10 mouse cellular contexts compared by ENCODE assay signal in the genomic region with DNA sequence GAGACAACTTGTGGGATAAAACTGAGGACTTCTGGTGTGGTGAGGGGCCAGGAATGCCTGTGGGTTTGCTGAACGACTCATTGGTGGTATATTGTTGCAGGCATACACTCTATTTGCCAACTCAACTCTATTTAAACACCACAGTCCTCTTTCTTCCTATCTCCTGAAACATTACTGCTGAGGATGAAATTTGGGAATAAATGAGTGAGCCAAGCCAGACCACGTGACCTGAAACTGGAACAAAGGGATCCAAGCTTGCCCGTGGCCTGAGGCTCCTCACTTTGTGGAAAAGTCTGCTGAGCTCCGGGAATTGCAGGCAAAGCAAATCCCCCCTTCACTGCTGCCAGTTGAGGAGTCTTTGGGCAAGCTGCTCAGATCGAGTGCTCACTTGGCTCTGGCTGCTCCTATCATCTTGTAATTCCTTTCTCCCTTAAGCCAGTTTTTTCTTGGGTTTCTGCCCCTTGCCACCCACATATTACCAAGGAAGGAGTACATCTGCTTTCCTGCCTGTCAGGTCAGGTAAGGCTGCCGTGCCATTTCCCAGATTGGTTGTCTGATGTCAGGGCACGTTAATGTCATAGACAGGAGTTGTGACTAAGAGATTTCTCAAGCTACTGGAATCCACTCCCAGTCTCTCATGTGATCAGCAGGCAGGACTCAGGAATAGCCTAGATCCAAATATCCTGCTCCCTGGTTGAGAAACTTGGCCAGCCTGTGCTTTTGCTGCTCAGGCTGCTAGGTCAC. TPM values are rescaled to one million over a fixed set of nuclear protein-coding genes. Genes with fewer than 3 reads are reported as not detected.
DNase-seq lines count a peak whose midpoint lies in the region; ATAC-seq and TF ChIP-seq lines count a peak whose summit lies in the region.
"Had no signal": no experiment of that assay in that cellular context is flagged by ENCODE, and none has a peak within 500 bp of the region (broad histone marks: within the 10 kb centered on the region; RNA-seq: fewer than 3 reads in every experiment).

No protein-coding gene starts in this region.

- H3K4me1 ChIP-seq in brown adipose tissue, adult 24 weeks (ENCODE audit: control insufficient read depth, insufficient read depth, insufficient read length, low read length), result no peaks in the 10 kb centered on the region
- no peaks in the 10 kb centered on the region for H3K4me1 ChIP-seq in liver, postnatal 0 days (ENCODE audit: insufficient read depth)
- H3K4me1 ChIP-seq: limb, embryonic 10.5 days; neural tube, embryonic 15.5 days had no signal

- no peak overlapping the region for H3K9ac ChIP-seq in liver, postnatal 0 days (replicated peaks)
- H3K9ac ChIP-seq: neural tube, embryonic 15.5 days had no signal

- no peak for TF ChIP-seq EP300 in liver, postnatal 0 days (IDR thresholded peaks at IDR 0.05; ENCODE audit: low read depth)

- TF ChIP-seq CTCF in liver, postnatal 0 days (IDR thresholded peaks at IDR 0.05; ENCODE audit: low read depth), result no peak

- peak; percentile 2 for DNase-seq in gastrocnemius, adult 18-20 months (ENCODE audit: low spot score)
- DNase-seq in gastrocnemius, postnatal 14 days, result no peak
- DNase-seq in 3T3-L1 (ENCODE audit: low read depth, low spot score), result peak; percentile 82
- peak; percentile 86 for DNase-seq in gonadal fat pad, adult 2 months (ENCODE audit: low read depth)
- no peak for DNase-seq in testis, postnatal 14 days (ENCODE audit: low spot score)
- DNase-seq in embryo, embryonic 10 days (ENCODE audit: low spot score), result no peak
- no peak for DNase-seq in liver, postnatal 0 days

- no peaks in the 10 kb centered on the region for H3K27me3 ChIP-seq in liver, postnatal 0 days (ENCODE audit: insufficient read depth, low read length)
- H3K27me3 ChIP-seq: neural tube, embryonic 15.5 days had no signal

- H3K9me3 ChIP-seq in liver, postnatal 0 days (ENCODE audit: low read length), result no peaks in the 10 kb centered on the region
- H3K9me3 ChIP-seq: limb, embryonic 10.5 days; neural tube, embryonic 15.5 days had no signal

- no peak for ATAC-seq in liver, postnatal 0 days

- intact Hi-C loops in gastrocnemius, postnatal 14 days (cut with DNase I; ENCODE audit: low total_unique reads), result no loop called here

- H3K4me2 ChIP-seq in liver, postnatal 0 days (ENCODE audit: low read depth, low read length), result no peak overlapping the region
- H3K4me2 ChIP-seq: neural tube, embryonic 15.5 days had no signal

- peak overlapping the region; percentile 34 for H3K4me3 ChIP-seq in brown adipose tissue, adult 24 weeks (ENCODE audit: insufficient read depth, low read depth, low read length)
- H3K4me3 ChIP-seq in liver, postnatal 0 days (ENCODE audit: low read depth, low read length), result no peak overlapping the region
- H3K4me3 ChIP-seq: limb, embryonic 10.5 days; neural tube, embryonic 15.5 days had no signal

- H3K36me3 ChIP-seq in liver, postnatal 0 days (replicated peaks; ENCODE audit: insufficient read depth, low read length), result no peaks in the 10 kb centered on the region
- H3K36me3 ChIP-seq: limb, embryonic 10.5 days; neural tube, embryonic 15.5 days had no signal

- WGBS in liver, postnatal 0 days (ENCODE audit: insufficient replicate concordance), result 67% methylated on average over 7 of the region's 7 CpGs

- H3K27ac ChIP-seq in brown adipose tissue, adult 24 weeks (replicated peaks; ENCODE audit: low read depth, low read length), result peak overlapping the region; percentile 97
- no peak overlapping the region for H3K27ac ChIP-seq in liver, postnatal 0 days (ENCODE audit: low read depth)
- H3K27ac ChIP-seq: limb, embryonic 10.5 days; neural tube, embryonic 15.5 days had no signal

RNA-seq across cellular contexts. Expression of a gene that starts 16.5 kb away (rescaled TPM):
- total RNA-seq in gastrocnemius, adult 18-20 months (2021), result 1 to 10 TPM; 4.3 to 4.4 TPM
- total RNA-seq in gastrocnemius, postnatal 14 days (2021), result 1 to 10 TPM; 3.3 to 4.7 TPM
- 6.0 and 7.3 TPM in 2 replicates for polyA plus RNA-seq in brown adipose tissue, adult 24 weeks (2012; ENCODE audit: insufficient read depth, insufficient read length, missing spikeins)
- polyA plus RNA-seq in gonadal fat pad, adult 2 months (2012; rRNA removed), result 32.0 and 33.2 TPM in 2 replicates
- 1.5 and 1.9 TPM in 2 replicates for polyA plus RNA-seq in liver, postnatal 0 days (2015; fragmentation: Nextera tagmentation; extraction: Ambion mirVana)

RNA-seq across cellular contexts. Expression of a gene that starts 29.4 kb away (rescaled TPM):
- total RNA-seq in gastrocnemius, adult 18-20 months (2021), result 10 to 100 TPM; 13.3 to 14.0 TPM
- total RNA-seq in gastrocnemius, postnatal 14 days (2021), result 10 to 100 TPM; 11.2 to 12.6 TPM
- polyA plus RNA-seq in brown adipose tissue, adult 24 weeks (2012; ENCODE audit: insufficient read depth, insufficient read length, missing spikeins), result 19.6 and 22.2 TPM in 2 replicates
- 42.3 and 43.6 TPM in 2 replicates for polyA plus RNA-seq in gonadal fat pad, adult 2 months (2012; rRNA removed)
- 16.4 and 17.7 TPM in 2 replicates for polyA plus RNA-seq in liver, postnatal 0 days (2015; fragmentation: Nextera tagmentation; extraction: Ambion mirVana)

RNA-seq across cellular contexts. Expression of a gene that starts 29.5 kb away (rescaled TPM):
- 1 to 10 TPM; 6.8 to 8.3 TPM for total RNA-seq in gastrocnemius, adult 18-20 months (2021)
- total RNA-seq in gastrocnemius, postnatal 14 days (2021), result 10 to 100 TPM; 11.3 to 11.8 TPM
- 36.2 and 45.9 TPM in 2 replicates for polyA plus RNA-seq in brown adipose tissue, adult 24 weeks (2012; ENCODE audit: insufficient read depth, insufficient read length, missing spikeins)
- 68.5 and 99.7 TPM in 2 replicates for polyA plus RNA-seq in gonadal fat pad, adult 2 months (2012; rRNA removed)
- polyA plus RNA-seq in liver, postnatal 0 days (2015; fragmentation: Nextera tagmentation; extraction: Ambion mirVana), result 74.7 and 84.5 TPM in 2 replicates

RNA-seq across cellular contexts. Expression of a gene that starts 46.9 kb away (rescaled TPM):
- 1 to 10 TPM; 2.7 to 4.1 TPM for total RNA-seq in gastrocnemius, adult 18-20 months (2021)
- 1 to 10 TPM; 2.5 to 3.7 TPM for total RNA-seq in gastrocnemius, postnatal 14 days (2021)
- polyA plus RNA-seq in brown adipose tissue, adult 24 weeks (2012; ENCODE audit: insufficient read depth, insufficient read length, missing spikeins), result 3.2 and 4.2 TPM in 2 replicates
- polyA plus RNA-seq in gonadal fat pad, adult 2 months (2012; rRNA removed), result 12.0 TPM in 2 replicates
- 2.1 and 2.2 TPM in 2 replicates for polyA plus RNA-seq in liver, postnatal 0 days (2015; fragmentation: Nextera tagmentation; extraction: Ambion mirVana)

RNA-seq across cellular contexts. Expression of a gene that starts 48.1 kb away (rescaled TPM):
- total RNA-seq in gastrocnemius, adult 18-20 months (2021), result not detected
- total RNA-seq in gastrocnemius, postnatal 14 days (2021), result under 1 TPM in 1 of 2 experiments, not detected in 1; 0.27 TPM
- not detected in 2 replicates for polyA plus RNA-seq in brown adipose tissue, adult 24 weeks (2012; ENCODE audit: insufficient read depth, insufficient read length, missing spikeins)
- polyA plus RNA-seq in gonadal fat pad, adult 2 months (2012; rRNA removed), result 2,149 and 4,709 TPM in 2 replicates
- 32.0 and 35.9 TPM in 2 replicates for polyA plus RNA-seq in liver, postnatal 0 days (2015; fragmentation: Nextera tagmentation; extraction: Ambion mirVana)

Comparison
In these comparisons a context has a peak if more than half of its experiments do, and no peak if none do; other contexts are left out.
1. DNase-seq: peak in gastrocnemius, adult 18-20 months (single experiment), 3T3-L1 (single experiment) and gonadal fat pad, adult 2 months (single experiment); none in gastrocnemius, postnatal 14 days (single experiment), testis, postnatal 14 days (single experiment), embryo, embryonic 10 days (single experiment) and liver, postnatal 0 days (single experiment).